ENCODE assay signal across 16 mouse cellular contexts in genomic region chr19:53760125-53761101, GRCm38 (mm10).
DNase-seq lines count a peak whose midpoint lies in the region; ATAC-seq and TF ChIP-seq lines count a peak whose summit lies in the region.
"Had no signal": no experiment of that assay in that cellular context is flagged by ENCODE, and none has a peak within 500 bp of the region (broad histone marks: within the 10 kb centered on the region; RNA-seq: fewer than 3 reads in every experiment).

No protein-coding gene starts in this region.

- peak; percentile 34 for TF ChIP-seq CTCF in Patski (IDR thresholded peaks at IDR 0.05)
- no peak for TF ChIP-seq CTCF in left cerebral cortex, adult 2 months (IDR thresholded peaks at IDR 0.05)

- intact Hi-C loops in heart, postnatal 14 days (cut with DNase I): no loop called here
- intact Hi-C loops in left cerebral cortex, adult 2 months (cut with DNase I): no loop called here

- H3K9ac ChIP-seq in heart, embryonic 13.5 days: no peak overlapping the region
- H3K9ac ChIP-seq in midbrain, embryonic 11.5 days (ENCODE audit: low read length): no peak overlapping the region
- H3K9ac ChIP-seq in midbrain, embryonic 14.5 days (replicated peaks; ENCODE audit: low read length): no peak overlapping the region
- H3K9ac ChIP-seq in hindbrain, embryonic 11.5 days (ENCODE audit: low read depth, low read length): no peak overlapping the region
- H3K9ac ChIP-seq: forebrain, embryonic 13.5 days; hindbrain, embryonic 15.5 days; lung, embryonic 14.5 days; neural tube, embryonic 12.5 days had no signal

- no peak overlapping the region for H3K4me3 ChIP-seq in heart, embryonic 13.5 days
- H3K4me3 ChIP-seq in midbrain, embryonic 11.5 days (ENCODE audit: low read depth, low read length): no peak overlapping the region
- H3K4me3 ChIP-seq in midbrain, embryonic 14.5 days (replicated peaks; ENCODE audit: low read depth, low read length): no peak overlapping the region
- no peak overlapping the region for H3K4me3 ChIP-seq in left cerebral cortex, adult 2 months
- no peak overlapping the region for H3K4me3 ChIP-seq in hindbrain, embryonic 11.5 days (ENCODE audit: low read depth, low read length)
- H3K4me3 ChIP-seq: forebrain, embryonic 13.5 days; hindbrain, embryonic 15.5 days; neural tube, embryonic 12.5 days had no signal

- H3K27ac ChIP-seq in heart, embryonic 13.5 days (replicated peaks): peak overlapping the region; percentile 20; the same call in 1 of the 2 replicates
- H3K27ac ChIP-seq in midbrain, embryonic 11.5 days (ENCODE audit: low read depth, low read length): no peak overlapping the region
- no peak overlapping the region for H3K27ac ChIP-seq in midbrain, embryonic 14.5 days (replicated peaks; ENCODE audit: low read depth, low read length)
- no peak overlapping the region for H3K27ac ChIP-seq in left cerebral cortex, adult 2 months
- H3K27ac ChIP-seq in hindbrain, embryonic 11.5 days (ENCODE audit: low read depth, low read length): no peak overlapping the region
- H3K27ac ChIP-seq: forebrain, embryonic 13.5 days; hindbrain, embryonic 15.5 days; neural tube, embryonic 12.5 days had no signal

- peaks cover 47% of the 10 kb centered on the region for H3K4me1 ChIP-seq in heart, embryonic 13.5 days
- H3K4me1 ChIP-seq in midbrain, embryonic 11.5 days (ENCODE audit: control insufficient read depth, insufficient read depth, low read length): no peaks in the 10 kb centered on the region
- H3K4me1 ChIP-seq in midbrain, embryonic 14.5 days (ENCODE audit: control insufficient read depth, insufficient read depth, low read length): no peaks in the 10 kb centered on the region
- no peaks in the 10 kb centered on the region for H3K4me1 ChIP-seq in hindbrain, embryonic 11.5 days (replicated peaks; ENCODE audit: control insufficient read depth, insufficient read depth, low read length)
- H3K4me1 ChIP-seq: forebrain, embryonic 13.5 days; hindbrain, embryonic 15.5 days; neural tube, embryonic 12.5 days had no signal

- POLR2A ChIA-PET in Patski (lab: Charles Lee): interaction anchor here (0.6 kb wide), 1 partner anchor 111 kb away, joined by 3 read pairs; no protein-coding TSS in a partner anchor

- WGBS in heart, embryonic 13.5 days: 78% methylated on average over 17 of the region's 17 CpGs
- WGBS in midbrain, embryonic 11.5 days: 85% methylated on average over 17 of the region's 17 CpGs
- WGBS in midbrain, embryonic 14.5 days: 87% methylated on average over 17 of the region's 17 CpGs
- WGBS in hindbrain, embryonic 11.5 days: 87% methylated on average over 17 of the region's 17 CpGs

- peaks cover 6% of the 10 kb centered on the region for H3K36me3 ChIP-seq in heart, embryonic 13.5 days
- H3K36me3 ChIP-seq in midbrain, embryonic 11.5 days (ENCODE audit: control insufficient read depth, insufficient read depth, low read length): no peaks in the 10 kb centered on the region
- H3K36me3 ChIP-seq in midbrain, embryonic 14.5 days (ENCODE audit: control insufficient read depth, insufficient read depth, low read length): no peaks in the 10 kb centered on the region
- no peaks in the 10 kb centered on the region for H3K36me3 ChIP-seq in hindbrain, embryonic 11.5 days (ENCODE audit: control insufficient read depth, insufficient read depth, low read length)
- H3K36me3 ChIP-seq: hindbrain, embryonic 15.5 days; neural tube, embryonic 12.5 days had no signal

- H3K4me2 ChIP-seq in heart, embryonic 13.5 days: no peak overlapping the region
- H3K4me2 ChIP-seq in midbrain, embryonic 11.5 days: no peak overlapping the region
- H3K4me2 ChIP-seq in midbrain, embryonic 14.5 days (ENCODE audit: low read length): no peak overlapping the region
- H3K4me2 ChIP-seq in hindbrain, embryonic 11.5 days (replicated peaks; ENCODE audit: low read depth, low read length): no peak overlapping the region
- H3K4me2 ChIP-seq: forebrain, embryonic 13.5 days; heart, embryonic 11.5 days; hindbrain, embryonic 15.5 days; lung, embryonic 14.5 days; neural tube, embryonic 12.5 days had no signal

- no peaks in the 10 kb centered on the region for H3K27me3 ChIP-seq in heart, embryonic 13.5 days (replicated peaks)
- no peaks in the 10 kb centered on the region for H3K27me3 ChIP-seq in midbrain, embryonic 11.5 days (ENCODE audit: control insufficient read depth, insufficient read depth, low read length)
- no peaks in the 10 kb centered on the region for H3K27me3 ChIP-seq in midbrain, embryonic 14.5 days (ENCODE audit: control insufficient read depth, insufficient read depth, low read length)
- H3K27me3 ChIP-seq in Patski: no peaks in the 10 kb centered on the region
- H3K27me3 ChIP-seq in hindbrain, embryonic 11.5 days (ENCODE audit: control insufficient read depth, insufficient read depth, low read length): no peaks in the 10 kb centered on the region
- H3K27me3 ChIP-seq: forebrain, embryonic 13.5 days; hindbrain, embryonic 15.5 days; neural tube, embryonic 12.5 days had no signal

- CTCF ChIA-PET in Patski (lab: Charles Lee): interaction anchor here (0.8 to 5.0 kb wide), 9 partner anchors 9 to 164 kb away, joined by 3 to 41 read pairs (median 4); no protein-coding TSS in a partner anchor

- ATAC-seq in heart, embryonic 13.5 days (ENCODE audit: extremely low read depth, insufficient number of reproducible peaks, low FRiP score, low TSS enrichment): no peak
- ATAC-seq in midbrain, embryonic 11.5 days (ENCODE audit: low FRiP score): no peak
- no peak for ATAC-seq in midbrain, embryonic 14.5 days (ENCODE audit: low FRiP score, low TSS enrichment)
- ATAC-seq in Patski: no peak
- no peak for ATAC-seq in hindbrain, embryonic 11.5 days (ENCODE audit: low FRiP score)
- ATAC-seq: forebrain, embryonic 13.5 days had no signal

- H3K9me3 ChIP-seq in heart, embryonic 13.5 days: 0 out of 2 replicates have a peak, but pooled peaks cover 7% of the 10 kb centered on the region
- no peaks in the 10 kb centered on the region for H3K9me3 ChIP-seq in midbrain, embryonic 11.5 days (ENCODE audit: control insufficient read depth, low read length)
- no peaks in the 10 kb centered on the region for H3K9me3 ChIP-seq in midbrain, embryonic 14.5 days (ENCODE audit: control insufficient read depth, low read length)
- H3K9me3 ChIP-seq in hindbrain, embryonic 11.5 days (ENCODE audit: control insufficient read depth, low read length): no peaks in the 10 kb centered on the region
- H3K9me3 ChIP-seq: forebrain, embryonic 13.5 days; hindbrain, embryonic 15.5 days had no signal

- in situ Hi-C loops in Patski (cut with MboI; ENCODE audit: low pct_unique_long_range_greater_than_20kb): loop anchor here (5.0 to 25.0 kb wide), 5 partner anchors 108 to 1302 kb away; partner anchors contain the start of gene Smndc1

- no peak for DNase-seq in heart, postnatal 14 days
- DNase-seq in midbrain, embryonic 11.5 days (ENCODE audit: low spot score, missing footprints): peak; percentile 75
- no peak for DNase-seq in midbrain, embryonic 14.5 days
- DNase-seq in Patski (ENCODE audit: low read depth, low spot score): no peak
- no peak for DNase-seq in left cerebral cortex, adult 2 months (ENCODE audit: extremely low spot score in 1 of 2, low spot score in 2 of 2)
- no peak for DNase-seq in hindbrain, embryonic 11.5 days (ENCODE audit: low spot score)
- DNase-seq: adrenal gland, postnatal 10 days; cerebellum, postnatal 10 days; embryo, embryonic 11 days; kidney, adult 8-10 months; lung, embryonic 14.5 days had no signal
